Mouse (Mus musculus) forebrain, embryonic 14.5 days (tissue): ENCODE measurements at regions not wholly inside any gene's neighbourhood (a gene's known extent, or its start where the extent isn't known, plus 50 kb on each side); places are given as distances from the start of the nearest gene placed in this dataset.

Experiments
- ATAC-seq: fragments of 200-750 bp; cut with Nextera tagmentation; 2 replicates; pipeline ENCODE4 v1.8.0; 2017; ENCODE audit warnings: mild to moderate bottlenecking, moderate library complexity
- DNase-seq: peaks from one replicate; pipeline ENCODE4 v3.0.0-alpha.2; 2015; ENCODE audit warnings: low spot score
- H3K27ac ChIP-seq: fragments of 300-500 bp; sonication (generic); 2 replicates; pipeline ENCODE4 v1.5.1; 2014; ENCODE audit warnings: low read depth, mild to moderate bottlenecking, control low read depth, low read length, moderate library complexity
- H3K27me3 ChIP-seq: fragments of 300-500 bp; sonication (generic); replicated peaks from 2 replicates; pipeline ENCODE4 v1.6.1; 2014; ENCODE audit warnings: low read length, control low read depth, mixed read lengths; ENCODE audit not compliant: control insufficient read depth, insufficient read depth
- H3K36me3 ChIP-seq: fragments of 300-500 bp; sonication (generic); 2 replicates; pipeline ENCODE4 v1.6.1; 2014; ENCODE audit warnings: low read length, control low read depth; ENCODE audit not compliant: control insufficient read depth, insufficient read depth
- H3K4me1 ChIP-seq: fragments of 300-500 bp; sonication (generic); 2 replicates; pipeline ENCODE4 v1.6.1; 2014; ENCODE audit warnings: antibody characterized with exemption, low read length, control low read depth; ENCODE audit not compliant: control insufficient read depth, insufficient read depth
- H3K4me2 ChIP-seq: fragments of 300-500 bp; sonication (generic); 2 replicates; pipeline ENCODE4 v1.6.1; 2014; ENCODE audit warnings: mild to moderate bottlenecking, control low read depth, low read length
- H3K4me3 ChIP-seq: fragments of 300-500 bp; sonication (generic); 2 replicates; pipeline ENCODE4 v1.5.1; 2014; ENCODE audit warnings: low read depth, low read length, control low read depth
- H3K9ac ChIP-seq: fragments of 300-500 bp; sonication (generic); 2 replicates; pipeline ENCODE4 v1.6.1; 2014; ENCODE audit warnings: mild to moderate bottlenecking, low read length, control low read depth, moderate library complexity
- H3K9me3 ChIP-seq: fragments of 300-500 bp; sonication (generic); replicated peaks from 2 replicates; pipeline ENCODE4 v1.6.1; 2016; ENCODE audit warnings: low read length, control low read depth, mixed read lengths; ENCODE audit not compliant: control insufficient read depth
- WGBS: fragments of 180-500 bp; shearing (Covaris S2); extraction: QIAGEN DNeasy Blood & Tissue Kit; methylation state at CpG from one replicate; pipeline ENCODE4 v1.1.7; 2014; 5-methylcytosine and 5-hydroxymethylcytosine counted together

GRCm38 (mm10) chr2:24544190-24544589 lies 68.8 kb upstream of the Pax8 start:
- Histone ChIP-seq H3K27me3 (no peaks in the 10 kb centered on the region), H3K9ac (no peak overlapping the region), H3K27ac (no peak overlapping the region), H3K9me3 (no peaks in the 10 kb centered on the region), H3K36me3 (no peaks in the 10 kb centered on the region), H3K4me1 (no peaks in the 10 kb centered on the region), H3K4me2 (no peak overlapping the region), H3K4me3 (no peak overlapping the region)
- ATAC-seq (no peak), DNase-seq (no peak)
- WGBS: 84% methylated on average over 5 of the region's 5 CpGs

- 0 out of 2 replicates have a peak, but pooled peaks cover 3% of the 10 kb centered on the region for H3K4me1 ChIP-seq
- H3K27ac ChIP-seq: no peak overlapping the region
- no peaks in the 10 kb centered on the region for H3K36me3 ChIP-seq
- no peaks in the 10 kb centered on the region for H3K27me3 ChIP-seq
- H3K4me2 ChIP-seq: no peak overlapping the region; the same call in 1 of the 2 replicates
- no peak overlapping the region for H3K9ac ChIP-seq
- no peak overlapping the region for H3K4me3 ChIP-seq
- DNase-seq (peak; percentile 48), ATAC-seq (peak; percentile 32; the same call in 1 of the 2 replicates)
- no peaks in the 10 kb centered on the region for H3K9me3 ChIP-seq
- WGBS: 35% methylated on average over 7 of the region's 7 CpGs
These were observed 63.6 kb upstream of the Pax8 start for GRCm38 (mm10) chr2:24538890-24539573.

GRCm38 (mm10) chr2:24537324-24537723 lies 61.9 kb upstream of the Pax8 start:
- H3K4me1 ChIP-seq: 0 out of 2 replicates have a peak, but pooled peaks cover 3% of the 10 kb centered on the region
- no peaks in the 10 kb centered on the region for H3K9me3 ChIP-seq
- no peak overlapping the region for H3K9ac ChIP-seq
- ATAC-seq: no peak
- no peaks in the 10 kb centered on the region for H3K27me3 ChIP-seq
- H3K4me2 ChIP-seq: no peak overlapping the region
- H3K4me3 ChIP-seq: no peak overlapping the region
- no peak overlapping the region for H3K27ac ChIP-seq
- DNase-seq: no peak
- no peaks in the 10 kb centered on the region for H3K36me3 ChIP-seq
